Mouse (Mus musculus) kidney, adult 2 months (tissue): ENCODE data around the gene Sec24a.

Source experiments
- CTCF ChIP-seq: fragments of 200-500 bp; conservative IDR thresholded peaks from 2 replicates; pipeline ENCODE4 v1.5.1; 2011; ENCODE audit warnings: low read depth, mild to moderate bottlenecking, control low read depth, low read length, moderate library complexity, mixed read lengths; ENCODE audit not compliant: insufficient read depth, insufficient read length
- POLR2A ChIP-seq: fragments of 200-500 bp; IDR thresholded peaks from one replicate; pipeline ENCODE4 v1.6.1; 2011; ENCODE audit warnings: low read depth, low read length, control low read depth

GRCm38 (mm10) chr11:51658705-51659104 lies 104.7 kb downstream of the Sec24a start:
- no peak for TF ChIP-seq CTCF
- TF ChIP-seq POLR2A, result no peak
